Mouse (Mus musculus): ENCODE data around the gene Ublcp1. TPM values are rescaled to one million over a fixed set of nuclear protein-coding genes. Genes with fewer than 3 reads are reported as not detected.
"Not testable (repeated sequence)": the region's sequence is repeated elsewhere in the genome, so short reads cannot be mapped to it uniquely, and the experiment has no call there.

Ublcp1 gene
- polyA plus RNA-seq, 1 experiment from 2014 or later: 54.1 TPM

DNA sequence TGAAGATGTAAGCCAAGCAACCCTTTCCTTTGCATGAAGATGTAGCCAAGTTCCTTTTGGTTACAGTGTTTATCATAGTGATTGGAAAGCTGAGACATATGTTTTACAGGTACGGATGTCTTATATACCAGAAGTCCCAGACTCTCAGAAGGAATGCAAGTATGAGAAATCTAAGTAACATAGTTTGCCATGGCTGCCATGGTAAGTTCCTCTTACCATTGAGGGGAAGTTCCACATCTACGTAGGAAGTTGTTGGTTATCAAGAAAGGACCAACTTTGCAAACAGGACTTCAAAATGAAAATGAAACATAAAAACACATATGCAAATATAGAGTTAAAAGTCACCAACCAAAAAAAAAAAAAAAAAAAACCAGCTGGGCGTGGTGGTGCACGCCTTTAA is 8.1 kb upstream of the Ublcp1 start:
- H3K36me3 ChIP-seq (ENCODE audit: poor library complexity, severe bottlenecking): no peaks in the 10 kb centered on the region
- no peak overlapping the region for H3K9ac ChIP-seq
- no peaks in the 10 kb centered on the region for H3K9me3 ChIP-seq (replicated peaks)
- H3K27ac ChIP-seq: no peak overlapping the region
- H3K27me3 ChIP-seq: 0 out of 2 replicates have a peak, but pooled peaks cover 2% of the 10 kb centered on the region
- H3K4me2 ChIP-seq: no peak overlapping the region
- 85% methylated on average over 3 of the region's 4 CpGs for WGBS
- ATAC-seq: no peak
- no peaks in the 10 kb centered on the region for H3K4me1 ChIP-seq
- no peak overlapping the region for H3K4me3 ChIP-seq

DNA sequence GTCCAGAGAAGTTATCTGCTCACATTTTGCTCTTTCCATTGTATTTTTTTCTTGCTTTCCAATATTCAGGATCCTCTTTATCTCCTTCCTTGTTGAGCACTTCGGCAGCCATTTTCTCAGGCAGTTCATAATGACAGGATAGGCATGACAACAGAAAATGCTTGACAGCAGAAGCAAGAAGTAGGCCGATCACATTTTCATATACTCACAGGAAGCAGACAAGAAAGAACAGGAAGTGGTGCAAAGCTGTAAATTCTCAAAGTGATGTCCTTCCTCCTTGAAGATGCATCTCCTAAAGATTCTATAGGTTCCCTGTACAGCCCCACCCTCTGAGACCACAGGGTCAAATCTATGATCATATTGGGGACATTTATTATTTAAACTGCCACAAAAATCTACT is 6.1 kb upstream of the Ublcp1 start:
- Histone ChIP-seq H3K27ac (no peak overlapping the region), H3K9me3 (replicated peaks) (no peaks in the 10 kb centered on the region), H3K27me3 (0 out of 2 replicates have a peak, but pooled peaks cover 2% of the 10 kb centered on the region), H3K4me1 (peaks cover 6% of the 10 kb centered on the region), H3K4me2 (no peak overlapping the region), H3K4me3 (no peak overlapping the region), H3K36me3 (ENCODE audit: poor library complexity, severe bottlenecking) (no peaks in the 10 kb centered on the region), H3K9ac (no peak overlapping the region)
- 89% methylated on average over 2 of the region's 2 CpGs for WGBS
- no peak for ATAC-seq

DNA sequence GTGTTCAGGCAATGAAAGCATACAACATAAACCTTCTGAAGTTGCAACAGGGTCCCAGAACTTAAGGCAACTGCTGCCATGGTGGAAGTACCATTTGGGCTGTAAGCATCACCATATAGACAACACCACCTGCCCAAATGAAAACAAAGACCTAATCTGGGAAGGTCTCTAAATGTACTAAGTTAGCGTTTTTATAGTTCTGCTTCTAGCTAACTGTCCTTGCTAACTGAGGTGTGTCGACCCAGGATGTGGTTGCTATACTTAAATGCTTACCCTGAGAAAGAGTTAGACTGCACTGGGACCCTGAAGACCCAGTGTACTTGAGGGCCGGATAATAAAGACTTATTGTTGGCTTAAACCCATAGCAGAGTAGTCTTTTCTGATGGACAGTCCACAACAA is 5.2 kb upstream of the Ublcp1 start:
- Histone ChIP-seq H3K4me1 (peaks cover 11% of the 10 kb centered on the region), H3K9ac (no peak overlapping the region), H3K9me3 (replicated peaks) (no peaks in the 10 kb centered on the region), H3K4me3 (no peak overlapping the region), H3K4me2 (no peak overlapping the region), H3K27ac (no peak overlapping the region), H3K27me3 (0 out of 2 replicates have a peak, but pooled peaks cover 2% of the 10 kb centered on the region), H3K36me3 (ENCODE audit: poor library complexity, severe bottlenecking) (no peaks in the 10 kb centered on the region)
- 75% methylated on average over 3 of the region's 3 CpGs for WGBS
- no peak for ATAC-seq

DNA sequence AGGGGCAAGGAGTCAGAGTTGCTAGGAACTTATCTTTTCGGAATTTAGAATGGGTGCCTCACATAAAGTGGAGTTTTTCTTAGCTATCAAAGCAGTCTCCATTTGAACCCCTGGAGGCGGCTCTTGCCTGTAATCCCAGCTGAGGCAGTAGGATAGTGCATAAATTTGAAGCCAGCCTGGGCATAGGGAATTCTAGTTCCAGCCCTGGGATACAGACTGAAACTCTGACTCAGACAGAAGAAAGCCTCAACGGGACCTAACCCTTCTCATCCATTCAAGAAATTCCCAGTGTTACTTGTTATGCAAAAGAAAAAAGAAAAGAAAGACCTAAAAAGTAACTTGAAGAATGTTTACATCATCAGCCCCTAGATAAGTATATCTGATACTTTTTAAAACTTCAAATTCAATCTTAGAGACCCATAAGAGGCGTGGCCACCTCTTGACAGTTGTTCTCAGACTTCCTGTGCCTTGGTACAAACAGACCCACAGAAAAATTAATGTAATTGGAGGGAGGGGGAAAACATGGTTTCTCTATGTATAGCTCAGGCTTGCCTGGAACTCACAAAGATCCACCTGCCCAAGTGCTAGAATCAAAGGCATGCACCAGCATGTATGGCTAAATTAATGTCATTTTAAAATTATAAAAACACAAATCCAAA is 1.2 kb upstream of the Ublcp1 start:
- H3K36me3 ChIP-seq (ENCODE audit: poor library complexity, severe bottlenecking): no peaks in the 10 kb centered on the region
- peak overlapping the region; percentile 95 for H3K4me2 ChIP-seq
- H3K27me3 ChIP-seq: 0 out of 2 replicates have a peak, but pooled peaks cover 2% of the 10 kb centered on the region
- no peak for ATAC-seq
- no peak overlapping the region; the same call in 1 of the 2 replicates for H3K27ac ChIP-seq
- 20% methylated on average over 4 of the region's 4 CpGs for WGBS
- H3K4me3 ChIP-seq: peak overlapping the region; percentile 62
- peaks cover 22% of the 10 kb centered on the region for H3K4me1 ChIP-seq
- no peaks in the 10 kb centered on the region for H3K9me3 ChIP-seq (replicated peaks)
- peak overlapping the region; percentile 79 for H3K9ac ChIP-seq

DNA sequence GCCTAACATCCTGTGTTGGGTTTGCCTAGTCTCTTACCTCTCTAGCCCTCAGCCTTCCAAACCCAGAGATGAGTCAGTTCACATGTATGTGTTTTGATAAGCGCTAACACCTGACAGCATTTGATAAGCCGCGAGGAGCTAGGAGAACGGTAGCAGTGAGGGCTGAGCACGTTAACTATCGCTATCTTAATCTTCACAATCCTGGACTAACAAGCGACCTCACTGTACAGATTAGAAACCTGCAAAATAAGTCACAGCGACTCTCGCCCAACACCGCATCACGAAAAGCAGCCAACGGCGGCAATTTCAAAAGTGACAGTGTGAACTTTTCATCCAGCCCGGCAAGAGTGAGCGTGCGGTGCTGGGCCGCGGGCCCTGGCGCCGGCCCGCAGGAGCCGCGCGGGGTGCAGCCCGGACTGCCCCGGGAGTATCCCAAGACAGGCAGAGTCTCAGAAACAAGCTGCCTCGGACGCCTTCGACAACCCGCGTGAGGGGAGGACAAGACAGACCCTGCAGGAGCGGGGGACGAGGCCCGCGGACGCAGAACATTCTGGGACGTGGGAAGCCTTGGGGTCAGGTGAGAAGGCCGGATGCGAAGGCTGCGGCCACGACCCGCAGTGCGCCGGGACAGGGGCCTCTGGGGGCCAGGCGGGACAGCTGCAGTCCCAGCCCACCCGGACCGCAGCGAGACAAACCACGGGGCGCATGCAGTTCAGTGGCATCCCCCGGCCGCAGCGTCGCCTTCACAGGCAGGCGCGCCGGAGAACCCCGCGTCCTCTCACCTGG is 459 bp downstream of the Ublcp1 start:
- peak; percentile 87 for ATAC-seq
- Histone ChIP-seq H3K27ac (peak overlapping the region; percentile 86), H3K4me2 (peak overlapping the region; percentile 95), H3K9ac (peak overlapping the region; percentile 79), H3K36me3 (ENCODE audit: poor library complexity, severe bottlenecking) (0 out of 2 replicates have a peak, but pooled peaks cover 3% of the 10 kb centered on the region), H3K9me3 (replicated peaks) (no peaks in the 10 kb centered on the region), H3K4me3 (peak overlapping the region; percentile 62), H3K4me1 (peaks cover 22% of the 10 kb centered on the region), H3K27me3 (no peaks in the 10 kb centered on the region)
- 1% methylated on average over 57 of the region's 59 CpGs for WGBS

DNA sequence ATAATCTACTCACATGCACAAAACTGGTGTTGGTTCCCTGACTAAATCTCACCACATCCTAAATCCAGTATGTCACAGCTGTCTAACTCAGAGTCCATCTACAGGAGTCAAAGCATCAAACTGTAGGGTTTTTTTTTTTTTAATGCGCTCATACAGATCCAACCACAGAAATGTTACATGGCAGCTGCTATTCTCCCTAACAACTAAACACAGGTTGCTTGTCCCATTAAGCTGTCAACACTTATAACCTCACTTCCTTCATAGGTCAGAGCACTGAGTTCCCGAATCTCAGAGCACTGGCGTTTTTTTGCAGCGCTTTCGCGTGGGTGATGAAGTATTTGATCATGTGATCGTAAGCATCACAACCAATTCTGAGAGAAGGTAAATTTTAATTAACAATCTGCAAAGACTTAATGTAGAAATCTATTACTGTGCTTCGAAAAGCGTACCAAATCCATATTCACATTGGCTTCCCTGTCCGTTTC is 1.9 kb downstream of the Ublcp1 start:
- Histone ChIP-seq H3K9ac (no peak overlapping the region), H3K9me3 (replicated peaks) (no peaks in the 10 kb centered on the region), H3K4me1 (peaks cover 22% of the 10 kb centered on the region), H3K36me3 (ENCODE audit: poor library complexity, severe bottlenecking) (peaks cover 7% of the 10 kb centered on the region; the same call in 1 of the 2 replicates), H3K27me3 (no peaks in the 10 kb centered on the region), H3K27ac (no peak overlapping the region), H3K4me3 (no peak overlapping the region), H3K4me2 (no peak overlapping the region)
- no peak for ATAC-seq
- 92% methylated on average over 10 of the region's 10 CpGs for WGBS

DNA sequence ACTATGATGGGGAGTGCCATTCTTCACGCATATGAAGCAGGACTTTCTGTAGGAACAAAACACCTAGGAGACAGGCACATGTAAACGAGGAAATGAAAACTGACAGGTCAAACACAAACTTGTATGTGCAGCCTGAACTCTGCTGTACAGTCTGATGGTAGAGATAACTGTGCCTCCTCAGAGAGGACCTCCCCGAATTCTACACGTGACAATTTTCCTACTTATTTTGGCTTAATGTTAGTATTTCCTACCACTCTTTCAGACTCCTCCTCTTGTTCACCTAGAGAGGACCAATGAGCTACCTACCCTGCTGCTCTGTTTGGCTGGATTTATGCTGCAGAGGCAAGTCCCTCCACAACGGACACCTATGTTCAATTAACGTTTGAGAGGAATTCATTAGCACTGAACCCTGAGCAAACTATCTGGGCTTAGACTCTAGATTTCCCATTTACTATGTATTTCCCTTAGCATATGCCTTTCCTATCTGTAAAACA is 3.3 kb downstream of the Ublcp1 start:
- Histone ChIP-seq H3K27me3 (no peaks in the 10 kb centered on the region), H3K9ac (no peak overlapping the region), H3K9me3 (replicated peaks) (no peaks in the 10 kb centered on the region), H3K4me2 (no peak overlapping the region), H3K36me3 (ENCODE audit: poor library complexity, severe bottlenecking) (peaks cover 7% of the 10 kb centered on the region; the same call in 1 of the 2 replicates), H3K4me1 (peaks cover 22% of the 10 kb centered on the region), H3K4me3 (no peak overlapping the region), H3K27ac (no peak overlapping the region)
- 89% methylated on average over 6 of the region's 6 CpGs for WGBS
- no peak for ATAC-seq

DNA sequence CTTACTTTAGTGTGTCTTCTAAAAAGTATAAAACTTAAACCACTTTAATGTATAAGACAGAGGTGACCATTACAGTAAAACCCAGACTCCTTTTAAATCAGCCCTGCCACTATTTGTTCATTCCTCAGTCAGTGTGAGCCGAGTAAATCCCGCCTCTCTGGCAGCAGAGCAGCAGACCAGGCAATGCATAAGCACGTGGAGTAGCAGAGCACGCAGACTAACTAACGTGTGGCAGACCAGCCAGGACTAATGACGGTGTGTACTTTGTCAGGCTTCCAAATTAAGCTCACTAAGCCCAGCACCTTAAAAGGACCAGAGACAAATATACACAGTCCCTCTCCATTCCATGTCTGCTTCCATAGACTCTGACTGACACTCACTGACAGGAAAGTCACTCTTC is 8.8 kb downstream of the Ublcp1 start:
- Histone ChIP-seq H3K36me3 (ENCODE audit: poor library complexity, severe bottlenecking) (peaks cover 52% of the 10 kb centered on the region), H3K4me3 (no peak overlapping the region), H3K27me3 (no peaks in the 10 kb centered on the region), H3K4me1 (no peaks in the 10 kb centered on the region), H3K9me3 (replicated peaks) (no peaks in the 10 kb centered on the region), H3K9ac (no peak overlapping the region), H3K27ac (no peak overlapping the region), H3K4me2 (no peak overlapping the region)
- 87% methylated on average over 6 of the region's 6 CpGs for WGBS
- ATAC-seq: no peak

DNA sequence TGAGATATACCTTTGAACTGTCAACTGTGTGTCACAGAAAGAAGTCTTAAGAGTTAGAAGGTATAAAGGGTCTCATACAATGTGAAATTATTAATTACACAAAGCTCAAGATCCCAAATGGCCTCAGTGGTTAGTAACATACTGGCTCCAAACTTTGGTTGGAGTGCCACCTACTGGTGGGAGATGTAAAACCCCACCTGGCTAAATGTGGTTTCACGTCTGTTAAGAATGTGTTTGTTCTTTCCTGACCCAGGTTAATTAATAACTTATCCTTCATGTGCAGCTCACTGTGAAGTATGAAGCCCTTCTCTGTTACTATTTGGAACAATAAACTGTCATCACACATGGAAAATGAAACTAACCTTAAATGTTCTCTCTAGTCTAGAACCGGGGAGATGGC is 16.9 kb downstream of the Ublcp1 start:
- peak; percentile 63 for ATAC-seq

DNA sequence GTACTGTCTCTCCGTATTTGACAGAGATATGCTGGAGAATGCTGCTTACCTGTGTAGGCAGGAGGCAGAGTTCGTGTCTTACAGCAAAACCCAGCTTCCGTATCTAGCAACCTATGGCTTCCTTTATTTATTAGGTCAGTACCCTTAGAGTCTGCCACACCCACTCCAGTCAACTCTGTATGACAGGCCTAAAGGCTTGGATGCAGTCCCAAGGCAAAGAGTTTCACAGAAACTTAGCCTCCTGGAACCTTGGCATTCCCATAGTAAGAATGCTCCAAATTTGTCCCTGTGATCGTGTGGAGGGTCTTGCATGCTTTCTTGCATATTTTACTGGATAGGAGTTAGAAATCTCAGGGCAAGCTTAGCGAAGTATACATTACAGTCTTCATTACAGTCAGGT is 18.3 kb downstream of the Ublcp1 start:
- not testable (repeated sequence) for H3K4me1 ChIP-seq; H3K9me3 ChIP-seq (replicated peaks); ATAC-seq; H3K4me2 ChIP-seq; H3K27ac ChIP-seq; H3K27me3 ChIP-seq; H3K4me3 ChIP-seq; H3K9ac ChIP-seq
- peaks cover 25% of the 10 kb centered on the region for H3K36me3 ChIP-seq (ENCODE audit: poor library complexity, severe bottlenecking)
- WGBS: 96% methylated on average over 5 of the region's 5 CpGs

More for the DNA sequence above, 16.9 kb downstream of the Ublcp1 start:
- no peaks in the 10 kb centered on the region for H3K4me1 ChIP-seq
- H3K27ac ChIP-seq: no peak overlapping the region
- H3K9me3 ChIP-seq (replicated peaks): no peaks in the 10 kb centered on the region
- H3K4me2 ChIP-seq: no peak overlapping the region
- H3K4me3 ChIP-seq: no peak overlapping the region
- H3K9ac ChIP-seq: no peak overlapping the region
- peaks cover 38% of the 10 kb centered on the region for H3K36me3 ChIP-seq (ENCODE audit: poor library complexity, severe bottlenecking)
- WGBS: 58% methylated on average over 2 of the region's 2 CpGs
- no peaks in the 10 kb centered on the region for H3K27me3 ChIP-seq

DNA sequence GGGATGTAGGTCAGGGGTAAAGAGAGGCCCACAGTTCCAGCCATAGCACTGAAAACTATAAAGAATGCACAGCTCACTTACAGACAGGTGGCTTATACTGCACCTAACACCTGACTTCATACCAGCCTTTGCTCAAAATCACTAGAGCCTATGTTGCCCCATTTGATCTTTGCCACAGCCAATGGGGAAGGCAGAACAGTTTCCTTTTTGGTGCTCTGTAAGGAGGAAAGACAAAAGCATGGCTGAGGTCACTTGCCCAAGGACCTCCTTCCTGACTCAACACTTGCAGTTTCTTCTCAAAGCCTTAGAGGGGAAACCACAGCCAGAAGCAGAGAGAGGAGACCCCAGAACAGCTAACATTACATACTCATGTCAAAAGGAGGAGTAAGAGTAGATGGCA is 19.3 kb downstream of the Ublcp1 start:
- H3K9ac ChIP-seq: no peak overlapping the region
- peaks cover 17% of the 10 kb centered on the region for H3K36me3 ChIP-seq (ENCODE audit: poor library complexity, severe bottlenecking)
- H3K9me3 ChIP-seq (replicated peaks): no peaks in the 10 kb centered on the region
- ATAC-seq: no peak
- no peak overlapping the region for H3K4me2 ChIP-seq
- no peaks in the 10 kb centered on the region for H3K4me1 ChIP-seq
- H3K4me3 ChIP-seq: no peak overlapping the region
- H3K27ac ChIP-seq: no peak overlapping the region
- H3K27me3 ChIP-seq: no peaks in the 10 kb centered on the region

DNA sequence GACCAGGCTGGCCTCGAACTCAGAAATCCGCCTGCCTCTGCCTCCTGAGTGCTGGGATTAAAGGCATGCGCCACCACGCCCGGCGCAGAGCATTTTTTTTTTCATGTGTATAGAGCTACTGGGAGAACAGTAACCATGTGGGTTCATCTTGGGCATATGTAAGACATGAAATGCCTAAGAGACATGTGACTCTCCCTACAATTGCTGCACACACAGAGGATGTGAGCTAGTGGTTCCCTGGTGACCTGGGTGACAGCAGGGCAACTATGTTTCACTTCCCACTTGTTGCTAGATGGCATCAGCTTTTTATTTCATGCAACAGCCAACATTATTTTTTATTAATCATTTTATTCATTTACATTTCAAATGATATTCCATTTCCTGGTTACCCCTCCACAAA is 32.5 kb downstream of the Ublcp1 start:
- H3K4me3 ChIP-seq: no peak overlapping the region
- H3K27me3 ChIP-seq: no peaks in the 10 kb centered on the region
- H3K9me3 ChIP-seq (replicated peaks): no peaks in the 10 kb centered on the region
- no peaks in the 10 kb centered on the region for H3K4me1 ChIP-seq
- ATAC-seq: no peak
- no peaks in the 10 kb centered on the region for H3K36me3 ChIP-seq (ENCODE audit: poor library complexity, severe bottlenecking)
- whole genome bisulfite sequencing: 96% methylated on average over 6 of the region's 6 CpGs
- H3K9ac ChIP-seq: no peak overlapping the region
- H3K4me2 ChIP-seq: no peak overlapping the region
- no peak overlapping the region for H3K27ac ChIP-seq
